Mouse (Mus musculus) midbrain, postnatal 0 days (tissue): ENCODE results near the gene Tmem86a. TPM values are rescaled to one million over a fixed set of nuclear protein-coding genes. Genes with fewer than 3 reads are reported as not detected.

Experiments used
- ATAC-seq: fragments of 200-750 bp; cut with Nextera tagmentation; 2 replicates; pipeline ENCODE4 v1.8.0; 2017; ENCODE audit warnings: moderate number of reproducible peaks, mild to moderate bottlenecking, moderate TSS enrichment, moderate library complexity; ENCODE audit not compliant: low FRiP score
- DNase-seq: peaks from one replicate; pipeline ENCODE4 v3.0.0-alpha.2; 2015; ENCODE audit warnings: low spot score
- H3K27ac ChIP-seq: fragments of 300-500 bp; sonication (generic); 2 replicates; pipeline ENCODE4 v1.5.1; 2014; ENCODE audit warnings: low read depth, mild to moderate bottlenecking, low read length, mixed read lengths
- H3K27me3 ChIP-seq: fragments of 300-500 bp; sonication (generic); 2 replicates; pipeline ENCODE4 v1.6.1; 2014; ENCODE audit warnings: low read length, control low read depth, mixed read lengths; ENCODE audit not compliant: insufficient read depth
- H3K36me3 ChIP-seq: fragments of 300-500 bp; sonication (generic); 2 replicates; pipeline ENCODE4 v1.6.1; 2014; ENCODE audit warnings: low read length, control low read depth, mixed read lengths; ENCODE audit not compliant: insufficient read depth
- H3K4me1 ChIP-seq: fragments of 300-500 bp; sonication (generic); 2 replicates; pipeline ENCODE4 v1.6.1; 2014; ENCODE audit warnings: mild to moderate bottlenecking, control low read depth, antibody characterized with exemption, low read length, mixed read lengths; ENCODE audit not compliant: insufficient read depth
- H3K4me2 ChIP-seq: fragments of 300-500 bp; sonication (generic); 2 replicates; pipeline ENCODE4 v1.6.1; 2014; ENCODE audit warnings: low read depth, mild to moderate bottlenecking, low read length, mixed read lengths; ENCODE audit not compliant: poor library complexity, severe bottlenecking
- H3K4me3 ChIP-seq: fragments of 300-500 bp; sonication (generic); 2 replicates; pipeline ENCODE4 v1.5.1; 2014; ENCODE audit warnings: low read depth, mild to moderate bottlenecking, low read length, moderate library complexity
- H3K9ac ChIP-seq: fragments of 300-500 bp; sonication (generic); replicated peaks from 2 replicates; pipeline ENCODE4 v1.6.1; 2014; ENCODE audit warnings: mild to moderate bottlenecking, low read length, moderate library complexity, mixed read lengths; ENCODE audit not compliant: poor library complexity, severe bottlenecking
- H3K9me3 ChIP-seq: fragments of 300-500 bp; sonication (generic); 2 replicates; pipeline ENCODE4 v1.6.1; 2016; ENCODE audit warnings: low read length, control low read depth
- CTCF ChIP-seq: IDR thresholded peaks from 2 replicates; pipeline ENCODE4 v1.5.1; 2016; ENCODE audit warnings: antibody characterized with exemption, mild to moderate bottlenecking
- WGBS: fragments of 180-500 bp; shearing (Covaris S2); extraction: QIAGEN DNeasy Blood & Tissue Kit; methylation state at CpG from one replicate; pipeline ENCODE4 v1.1.7; 2014; 5-methylcytosine and 5-hydroxymethylcytosine counted together
- polyA plus RNA-seq: library from polyadenylated mRNA; unstranded; fragments of >200 nt; fragmentation: Nextera tagmentation; extraction: Ambion mirVana; gene quantifications from 2 replicates; pipeline ENCODE4 v1.2.1, GENCODE M21; 2015
- total RNA-seq: library from RNA; depleted of rRNA; stranded (reverse); fragments of >200 nt; gene quantifications from 2 replicates; pipeline ENCODE4 v1.2.3, GENCODE M21; 2014

Gene Tmem86a
- total and polyA plus RNA-seq, 2 experiments from 2014 or later = 16.0 to 29.0 TPM

DNA sequence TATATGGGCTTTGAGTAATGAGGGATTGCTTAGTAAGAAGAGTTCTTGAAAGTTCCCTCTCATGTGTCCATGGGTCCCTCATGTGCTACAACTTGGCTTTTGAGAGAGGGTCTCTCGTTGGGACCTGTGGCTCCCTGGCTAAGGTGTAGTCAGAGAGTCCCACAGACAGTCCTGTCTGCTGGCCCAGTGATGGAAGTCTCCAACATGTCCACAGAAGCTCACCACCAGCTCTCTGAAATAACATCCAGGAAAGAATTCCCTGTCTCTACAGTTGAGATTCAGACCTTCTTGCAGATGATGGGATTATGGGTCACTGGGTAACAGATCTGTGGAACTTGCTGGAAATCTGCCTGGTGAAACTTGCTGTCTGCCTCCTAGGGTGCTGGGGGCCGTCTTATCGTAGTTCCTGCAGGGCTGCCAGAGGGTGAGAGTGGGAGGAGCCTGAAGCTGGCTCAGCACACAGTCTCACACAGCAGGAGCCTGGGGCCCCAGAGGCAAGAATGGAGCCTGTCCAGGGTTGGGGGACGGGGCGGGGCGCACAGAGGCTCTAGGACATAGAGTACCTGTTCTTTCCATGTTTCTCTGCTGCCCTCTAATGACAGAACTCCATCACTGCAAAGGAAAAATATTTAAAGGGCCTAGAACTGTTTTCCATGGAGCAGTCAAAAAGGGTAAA, 34.9 kb upstream of the Tmem86a start:
- Histone ChIP-seq H3K27me3 (no peaks in the 10 kb centered on the region), H3K9me3 (no peaks in the 10 kb centered on the region), H3K9ac (no peak overlapping the region), H3K27ac (no peak overlapping the region), H3K4me3 (peak overlapping the region; percentile 18; the same call in 1 of the 2 replicates), H3K36me3 (no peaks in the 10 kb centered on the region), H3K4me2 (peak overlapping the region; percentile 54), H3K4me1 (no peaks in the 10 kb centered on the region)
- ATAC-seq (peak; percentile 85), DNase-seq (peak; percentile 83)
- peak; percentile 78 for TF ChIP-seq CTCF
- 10% methylated on average over 6 of the region's 6 CpGs for WGBS

DNA sequence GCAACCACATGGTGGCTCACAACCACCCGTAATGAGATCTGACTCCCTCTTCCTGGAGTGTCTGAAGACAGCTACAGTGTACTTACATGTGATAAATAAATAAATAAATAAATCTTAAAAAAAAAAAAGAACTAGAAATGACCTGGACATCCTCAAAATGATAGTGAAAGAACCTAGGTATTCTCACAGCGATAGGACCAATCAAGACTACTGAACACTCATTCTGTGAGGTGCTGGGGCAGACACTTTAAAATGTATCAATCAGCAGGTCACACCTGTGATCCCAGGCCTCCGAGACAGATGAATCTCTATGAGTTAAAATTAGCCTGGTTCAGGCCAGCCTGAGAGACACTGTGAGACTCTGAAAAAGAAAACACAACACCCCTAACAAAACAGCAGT, 33.8 kb upstream of the Tmem86a start:
- DNase-seq (no peak), ATAC-seq (no peak)
- TF ChIP-seq CTCF = no peak
- no peak overlapping the region for H3K4me2 ChIP-seq
- no peak overlapping the region for H3K9ac ChIP-seq
- no peaks in the 10 kb centered on the region for H3K36me3 ChIP-seq
- no peaks in the 10 kb centered on the region for H3K4me1 ChIP-seq
- H3K4me3 ChIP-seq = no peak overlapping the region
- WGBS = 75% methylated on average over 3 of the region's 3 CpGs
- 0 out of 2 replicates have a peak, but pooled peaks cover 3% of the 10 kb centered on the region for H3K27me3 ChIP-seq
- no peaks in the 10 kb centered on the region for H3K9me3 ChIP-seq
- no peak overlapping the region for H3K27ac ChIP-seq

DNA sequence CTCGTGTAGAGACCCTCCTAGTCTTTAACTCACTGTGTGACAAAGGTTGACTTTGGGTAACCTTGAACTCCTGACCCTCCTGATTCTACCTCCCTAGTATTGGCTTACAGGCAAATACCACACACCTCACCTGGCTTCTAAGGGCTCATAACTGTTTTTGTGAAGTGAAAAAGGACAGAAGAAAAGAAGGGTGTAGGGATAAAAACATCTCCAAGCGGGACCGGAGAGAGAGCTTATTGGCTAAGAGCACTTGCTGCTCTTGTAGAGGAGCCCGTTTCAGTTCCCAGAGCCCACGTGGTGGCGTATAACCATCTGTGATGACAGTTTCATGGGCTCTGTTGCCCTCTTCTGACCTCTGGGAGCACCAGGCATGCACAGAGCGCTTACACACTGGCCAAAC, 33.3 kb upstream of the Tmem86a start:
- Histone ChIP-seq H3K36me3 (no peaks in the 10 kb centered on the region), H3K9me3 (no peaks in the 10 kb centered on the region), H3K4me1 (no peaks in the 10 kb centered on the region), H3K4me3 (no peak overlapping the region), H3K27me3 (0 out of 2 replicates have a peak, but pooled peaks cover 3% of the 10 kb centered on the region), H3K27ac (no peak overlapping the region), H3K9ac (no peak overlapping the region), H3K4me2 (no peak overlapping the region)
- 87% methylated on average over 7 of the region's 7 CpGs for WGBS
- DNase-seq (no peak), ATAC-seq (no peak)
- TF ChIP-seq CTCF = no peak

DNA sequence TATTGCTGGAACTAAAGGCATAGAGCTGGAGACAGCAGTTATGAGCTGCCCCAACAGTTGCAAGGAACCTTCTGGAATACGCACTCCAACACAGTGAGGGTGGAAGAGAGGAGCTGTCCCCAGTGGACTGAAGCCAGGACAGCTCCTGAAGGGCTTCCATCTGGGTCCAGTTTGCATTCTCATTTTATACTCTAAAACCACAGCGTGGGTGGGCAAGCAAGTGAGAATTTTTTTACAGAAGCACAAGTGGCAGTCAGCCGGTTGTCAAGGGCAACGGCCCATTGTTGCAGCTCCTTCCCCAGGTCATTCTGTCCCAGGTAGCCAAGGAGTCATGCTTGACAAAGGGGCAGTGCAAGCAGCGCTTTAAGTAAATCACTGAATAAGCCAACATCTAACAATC, 30.8 kb upstream of the Tmem86a start:
- no peaks in the 10 kb centered on the region for H3K4me1 ChIP-seq
- no peak overlapping the region for H3K4me3 ChIP-seq
- H3K9me3 ChIP-seq = no peaks in the 10 kb centered on the region
- H3K36me3 ChIP-seq = no peaks in the 10 kb centered on the region
- TF ChIP-seq CTCF = no peak
- no peak for DNase-seq
- no peak overlapping the region for H3K9ac ChIP-seq
- WGBS = 55% methylated on average over 5 of the region's 5 CpGs
- no peak overlapping the region for H3K4me2 ChIP-seq
- H3K27me3 ChIP-seq = 0 out of 2 replicates have a peak, but pooled peaks cover 3% of the 10 kb centered on the region
- H3K27ac ChIP-seq = no peak overlapping the region
- no peak for ATAC-seq

DNA sequence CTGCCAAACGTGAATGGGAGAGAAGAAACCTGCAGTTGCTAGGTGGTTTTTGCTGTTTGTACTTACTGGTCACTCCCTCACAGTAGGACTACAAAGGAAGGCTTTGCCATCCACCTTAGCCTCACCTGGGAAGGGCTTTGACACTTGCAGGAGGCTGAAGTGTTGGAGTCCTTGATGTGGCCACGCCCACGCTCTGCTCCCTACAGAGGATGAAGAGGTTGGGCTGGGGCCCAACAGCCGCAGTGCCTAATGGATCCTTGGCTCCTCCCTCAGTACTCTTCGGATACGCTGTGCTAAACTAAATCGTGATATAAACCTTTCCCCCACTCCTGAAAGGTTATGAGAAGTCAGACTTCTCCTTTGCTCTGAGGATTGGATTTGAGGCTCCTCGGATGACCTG, 29.4 kb upstream of the Tmem86a start:
- Histone ChIP-seq H3K4me3 (no peak overlapping the region), H3K27me3 (0 out of 2 replicates have a peak, but pooled peaks cover 3% of the 10 kb centered on the region), H3K4me2 (no peak overlapping the region), H3K4me1 (no peaks in the 10 kb centered on the region), H3K9me3 (no peaks in the 10 kb centered on the region), H3K27ac (no peak overlapping the region), H3K36me3 (no peaks in the 10 kb centered on the region), H3K9ac (no peak overlapping the region)
- ATAC-seq (no peak), DNase-seq (no peak)
- 19% methylated on average over 8 of the region's 8 CpGs for WGBS
- no peak for TF ChIP-seq CTCF

DNA sequence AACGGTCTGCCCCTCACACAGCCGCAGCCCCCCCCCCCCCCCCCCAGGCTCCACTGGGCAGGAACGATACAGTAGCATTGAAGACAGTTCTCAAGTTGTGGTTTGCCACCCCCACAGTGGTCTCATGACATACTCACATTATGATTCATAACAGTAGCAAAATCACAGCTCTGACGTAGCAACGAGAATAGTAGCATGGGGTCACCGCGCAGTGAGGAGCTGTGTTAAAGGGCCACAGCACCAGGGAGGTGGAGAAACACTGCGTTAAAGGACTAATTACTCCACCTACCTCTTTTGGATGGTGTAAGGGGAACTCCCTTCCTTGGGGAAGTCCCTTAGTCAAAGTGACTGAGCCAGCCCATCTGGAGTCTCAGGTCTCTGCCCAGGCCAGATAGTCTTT, 27.9 kb upstream of the Tmem86a start:
- DNase-seq (no peak), ATAC-seq (no peak)
- H3K36me3 ChIP-seq = no peaks in the 10 kb centered on the region
- no peak overlapping the region for H3K27ac ChIP-seq
- H3K4me1 ChIP-seq = no peaks in the 10 kb centered on the region
- WGBS = 80% methylated on average over 8 of the region's 8 CpGs
- TF ChIP-seq CTCF = no peak
- no peaks in the 10 kb centered on the region for H3K9me3 ChIP-seq
- H3K4me2 ChIP-seq = no peak overlapping the region
- 0 out of 2 replicates have a peak, but pooled peaks cover 3% of the 10 kb centered on the region for H3K27me3 ChIP-seq
- no peak overlapping the region for H3K4me3 ChIP-seq
- H3K9ac ChIP-seq = no peak overlapping the region
